Mouse (Mus musculus) CH12F3 (cell line): Measurements from ENCODE around the gene Hmgcs2.
"Not testable (repeated sequence)": the region's sequence is repeated elsewhere in the genome, so short reads cannot be mapped to it uniquely, and the experiment has no call there.

ENCODE experiments used
- in situ Hi-C: fragments of 300-500 bp; cut with MboI; formaldehyde crosslinking; loops from 2 replicates; pipeline ENCODE4 v1.14.3; 2020; ENCODE audit warnings: low sequenced_read_pairs

Gene Hmgcs2

DNA sequence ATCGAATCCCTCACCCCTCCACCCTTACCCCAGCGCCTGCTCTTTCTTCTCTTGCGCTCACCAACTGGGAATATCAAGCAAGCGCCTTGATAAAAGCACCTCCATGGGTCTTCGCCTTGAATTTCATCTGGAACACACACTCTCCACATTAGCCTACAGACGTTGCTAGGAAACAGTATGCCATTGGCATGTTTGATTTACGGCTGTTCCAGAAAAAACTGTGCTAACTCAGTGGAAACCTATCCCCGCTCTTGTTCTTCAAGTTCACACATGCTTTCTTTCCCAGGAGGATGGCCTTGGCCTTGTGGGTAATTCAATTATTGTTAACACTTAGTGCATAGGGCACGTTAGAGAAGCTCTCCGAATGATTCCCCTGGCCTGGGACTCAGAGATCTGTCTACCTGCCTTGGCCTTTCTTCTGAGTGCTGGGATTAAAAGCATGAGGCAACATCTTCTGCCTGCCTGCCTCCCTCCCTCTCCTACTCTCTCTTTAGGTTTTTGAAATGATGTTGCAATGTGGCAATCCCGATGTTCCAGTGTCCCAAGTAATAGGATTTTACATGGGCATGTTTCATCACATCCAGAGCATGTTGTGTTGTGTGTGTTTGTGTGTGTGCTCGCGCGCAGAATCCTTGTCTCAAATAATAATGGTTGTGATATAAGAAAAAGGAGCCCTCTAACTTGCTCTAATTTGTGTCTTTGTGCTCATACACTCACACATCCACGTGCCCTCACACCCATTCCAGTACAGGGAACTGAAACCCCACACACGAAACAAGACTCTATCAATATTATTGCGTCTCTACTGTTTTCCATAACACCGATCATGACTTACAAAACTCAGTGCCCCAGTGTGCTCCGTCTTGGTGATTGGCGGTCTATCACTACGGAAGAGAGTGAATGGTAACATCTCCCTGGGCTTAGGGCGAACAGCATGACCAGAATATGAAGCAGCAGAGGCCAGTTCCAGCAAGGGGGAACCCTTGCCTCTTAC lies 56.7 kb downstream of the Hmgcs2 start:
- in situ Hi-C loops, result no loop called here

DNA sequence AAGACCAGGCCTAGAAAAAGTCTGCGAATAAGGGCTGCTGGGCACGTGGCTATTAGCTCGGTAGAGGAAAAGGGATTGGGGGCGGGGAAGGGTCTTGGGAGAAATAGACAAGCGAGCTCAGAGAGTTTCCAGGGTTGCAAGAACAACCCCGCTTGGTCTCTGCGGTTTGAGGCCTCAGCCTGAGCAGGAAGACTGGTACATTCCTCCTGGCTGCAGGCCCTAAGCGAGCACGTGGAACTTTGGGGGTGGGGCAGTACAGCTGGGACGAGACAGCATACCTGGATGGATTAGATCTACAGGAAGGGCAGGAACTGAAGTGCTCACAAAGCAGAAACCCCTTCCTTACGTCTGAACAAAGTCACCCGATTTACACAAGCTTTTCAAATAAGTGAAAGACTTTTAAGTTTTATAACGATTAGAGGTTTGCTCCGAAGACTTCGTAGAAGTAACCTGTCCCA lies 58.4 kb downstream of the Hmgcs2 start:
- in situ Hi-C loops, result no loop called here

DNA sequence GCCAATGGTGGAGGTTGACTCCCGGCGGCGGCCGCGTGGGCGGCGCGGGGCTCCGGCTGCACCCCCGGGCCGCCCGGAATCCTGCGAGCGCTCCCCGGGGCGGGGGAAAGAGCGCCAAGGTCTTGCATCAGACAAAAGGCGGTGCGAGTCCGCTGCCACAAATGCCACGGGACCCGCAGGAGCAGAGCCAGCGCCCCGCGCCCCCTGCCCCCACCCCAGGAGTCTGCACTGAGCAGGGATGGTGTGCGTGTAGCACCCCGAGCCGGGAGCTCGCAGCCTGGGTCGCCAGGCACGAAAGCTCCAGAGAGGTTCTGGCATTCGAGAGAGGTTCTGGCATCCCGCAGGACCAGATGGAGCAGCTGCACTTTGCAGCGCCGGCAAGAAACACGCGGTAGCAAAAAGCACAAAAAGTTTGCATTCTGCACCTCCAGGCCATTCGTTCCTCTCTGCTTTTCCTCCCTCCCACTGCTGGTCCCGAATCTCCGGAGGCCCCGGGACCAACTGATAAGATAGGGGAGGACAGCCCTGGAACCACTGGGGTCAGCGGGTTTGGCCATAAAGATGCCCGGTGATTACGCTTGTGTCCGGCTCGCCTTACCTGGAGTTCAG lies 59.0 kb downstream of the Hmgcs2 start:
- in situ Hi-C loops, result no loop called here

DNA sequence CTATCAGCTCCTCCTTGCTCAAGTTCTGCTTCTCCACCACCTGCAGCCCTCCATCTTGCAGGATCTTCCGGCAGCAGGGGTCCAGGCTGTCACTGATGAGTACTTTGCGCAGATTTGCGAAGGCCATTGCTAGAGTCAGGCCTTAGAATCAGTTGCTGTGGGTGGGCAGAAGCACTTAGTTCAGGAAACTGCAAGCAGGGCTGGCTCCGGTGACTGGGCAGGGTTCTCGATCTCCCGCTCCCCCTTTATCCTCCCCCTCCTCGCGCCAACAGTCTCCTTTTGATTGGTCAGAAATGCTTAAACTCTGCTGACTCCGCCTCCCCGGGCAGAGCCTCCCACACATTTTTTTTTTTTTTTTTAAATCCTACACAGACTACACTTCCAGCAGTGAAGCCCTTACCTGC lies 59.5 kb downstream of the Hmgcs2 start, which contains the start of gene Phgdh:
Phgdh (minus strand) TSS at position 285 of the 404 bp plus-strand sequence.
- in situ Hi-C loops, result not testable (repeated sequence)

DNA sequence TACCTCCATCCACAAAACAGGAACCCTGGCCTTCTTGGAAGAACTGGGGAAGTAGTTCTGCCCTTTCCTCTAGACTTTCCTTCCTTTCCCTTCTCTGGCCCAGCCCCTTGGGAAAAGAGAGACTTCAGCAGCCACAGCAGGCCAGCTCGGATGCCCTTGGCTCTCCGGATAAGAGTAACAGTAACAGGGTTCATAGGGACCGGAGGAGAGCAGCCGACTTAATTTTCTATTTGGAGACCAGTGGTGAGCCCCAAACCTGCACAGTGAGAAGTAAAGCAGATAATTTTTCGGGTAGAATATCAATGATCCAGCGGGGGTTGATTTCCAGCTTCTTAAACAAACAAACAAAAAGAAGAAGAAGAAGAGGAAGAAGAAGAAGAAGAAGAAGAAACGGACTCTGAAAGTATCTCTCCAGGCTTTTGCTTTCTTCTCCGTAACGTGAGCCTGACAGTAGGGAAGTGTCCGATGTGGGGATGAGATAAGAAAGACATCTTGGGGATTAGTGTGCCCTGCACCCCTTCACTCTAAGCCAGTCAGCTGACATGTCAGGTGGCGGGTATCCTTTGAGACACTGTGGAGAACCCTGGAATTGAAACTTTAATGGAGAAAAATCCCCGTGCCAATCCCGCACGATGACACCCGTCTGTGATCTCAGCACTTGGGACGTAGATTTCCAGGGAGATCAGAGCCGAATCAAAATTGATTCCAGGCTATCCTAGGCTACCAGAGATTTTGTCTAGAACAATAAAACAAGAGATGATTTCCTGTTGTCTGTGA lies 60.8 kb downstream of the Hmgcs2 start:
- in situ Hi-C loops, result no loop called here

DNA sequence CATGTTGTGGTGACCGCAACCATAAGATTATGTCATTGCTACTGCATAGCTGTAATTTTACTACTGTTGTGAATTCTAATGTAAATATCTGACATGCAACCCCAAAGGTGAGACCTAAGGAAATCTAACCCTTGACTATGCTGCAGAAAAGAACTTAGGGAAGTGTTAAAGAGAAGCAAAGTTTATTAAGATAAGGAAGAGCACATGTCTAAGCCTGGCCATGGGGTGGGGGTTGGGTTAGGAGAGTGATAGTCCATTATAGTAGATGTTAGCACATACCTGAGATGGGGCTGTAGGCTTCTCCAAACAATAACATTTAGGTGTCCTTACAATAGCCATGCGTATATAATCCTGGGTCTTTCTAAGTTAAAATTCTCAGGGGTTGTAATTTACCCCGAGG lies 63.0 kb downstream of the Hmgcs2 start:
- in situ Hi-C loops, result no loop called here

DNA sequence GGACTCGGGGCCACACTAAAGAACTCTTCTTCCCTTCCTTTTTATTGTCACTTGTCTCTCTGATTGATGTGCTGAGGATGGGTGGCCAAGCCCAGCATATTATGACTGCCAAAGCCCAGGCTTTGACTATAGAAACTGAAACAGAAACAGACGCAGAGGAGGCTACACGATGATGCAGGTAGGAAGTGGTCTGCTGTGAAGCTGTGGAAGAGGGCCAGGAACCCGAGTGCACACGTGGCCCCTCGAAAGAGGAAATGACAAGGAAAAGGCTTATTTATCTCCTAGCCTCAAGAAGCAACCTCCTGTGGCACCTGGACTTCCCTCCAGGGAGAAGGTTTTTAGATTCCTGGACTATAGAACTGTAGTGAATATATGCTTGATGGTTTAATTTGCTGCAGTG lies 67.9 kb downstream of the Hmgcs2 start:
- in situ Hi-C loops, result no loop called here

DNA sequence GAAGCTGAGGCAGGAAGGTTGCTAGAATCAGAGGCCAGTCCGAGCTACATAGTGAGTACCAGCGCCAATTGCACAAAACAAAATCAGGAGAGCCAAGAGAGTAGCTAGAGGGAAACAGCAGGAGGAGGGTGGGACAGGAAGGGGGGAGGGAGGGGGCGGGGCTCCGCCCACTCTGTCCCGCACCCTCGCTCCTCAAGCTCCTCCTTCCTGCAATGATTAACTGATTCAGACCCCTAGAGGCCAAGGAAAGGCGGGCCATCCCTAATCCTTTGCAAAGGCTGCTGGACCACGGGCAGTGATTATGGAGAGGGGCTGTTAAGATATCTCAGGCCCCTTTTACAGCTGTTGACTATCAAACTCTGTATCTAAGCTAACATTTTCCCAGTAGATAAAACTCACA lies 68.5 kb downstream of the Hmgcs2 start:
- in situ Hi-C loops, result no loop called here

DNA sequence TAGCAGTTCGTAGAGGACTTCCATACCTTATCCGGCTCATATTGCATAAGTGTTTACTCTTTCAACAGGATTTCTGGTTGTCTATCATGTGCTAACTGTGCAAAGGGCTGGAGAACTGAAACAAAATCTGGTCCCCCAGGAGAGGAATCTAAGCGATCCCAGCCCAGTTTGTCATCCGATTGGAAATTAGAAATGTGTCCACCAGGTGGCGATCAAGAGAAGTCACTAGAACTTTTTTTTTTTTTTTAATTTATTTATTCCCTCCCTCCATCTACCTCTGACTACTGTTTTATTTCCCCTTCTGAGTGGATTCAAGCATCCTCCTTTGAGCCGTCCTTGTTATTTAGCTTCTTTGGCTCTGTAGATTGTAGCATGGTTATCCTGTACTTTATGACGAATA lies 73.7 kb downstream of the Hmgcs2 start:
- in situ Hi-C loops, result no loop called here

DNA sequence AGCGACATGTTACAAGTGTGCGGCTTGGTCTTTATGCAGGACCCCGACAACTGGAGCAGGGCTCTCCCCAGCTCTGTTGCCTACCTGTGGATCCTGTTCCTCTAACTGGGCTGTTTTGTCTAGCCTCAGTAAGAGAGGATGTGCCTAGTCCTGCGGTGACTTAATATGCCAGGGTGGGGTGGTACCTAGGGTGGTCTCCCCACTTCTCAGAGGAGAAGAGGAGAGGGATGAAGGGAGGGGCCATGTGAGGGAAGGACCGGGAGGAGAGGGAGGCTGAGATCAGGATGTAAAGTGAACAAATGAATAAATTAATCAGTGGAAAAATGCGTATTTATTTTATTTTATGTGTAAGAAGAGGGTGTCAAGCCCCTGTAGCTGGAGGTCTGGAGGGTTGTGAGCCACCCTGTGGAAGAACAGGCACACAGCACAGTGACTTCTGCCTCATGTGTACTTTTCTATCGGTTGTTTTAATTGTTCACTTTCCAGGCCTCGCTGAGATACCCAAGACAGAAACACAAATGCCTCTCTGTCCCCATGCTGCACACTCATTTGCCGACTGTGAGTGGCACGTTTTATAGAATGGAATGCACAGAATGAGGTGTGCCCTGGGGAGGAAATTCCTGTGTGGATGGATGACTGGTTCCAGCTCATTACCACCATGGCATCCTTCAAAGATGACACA lies 75.2 kb downstream of the Hmgcs2 start:
- in situ Hi-C loops, result no loop called here

DNA sequence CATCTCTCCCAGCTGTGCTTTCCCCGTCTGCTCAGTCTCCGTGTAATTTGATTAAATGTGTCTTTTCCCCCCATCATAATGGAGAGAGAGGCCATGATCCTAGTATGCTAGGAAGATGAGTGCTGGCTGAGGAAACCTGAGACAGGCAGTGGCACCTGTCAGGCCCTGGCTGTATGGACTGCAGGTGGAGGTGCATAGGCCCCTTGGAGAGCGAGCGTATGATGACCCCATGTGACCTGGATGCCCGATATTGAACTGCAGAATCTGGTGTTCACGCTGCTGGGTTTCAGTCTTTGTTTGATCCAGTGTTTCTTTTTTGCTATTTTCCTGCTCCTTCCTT lies 75.8 kb downstream of the Hmgcs2 start:
- in situ Hi-C loops, result no loop called here

DNA sequence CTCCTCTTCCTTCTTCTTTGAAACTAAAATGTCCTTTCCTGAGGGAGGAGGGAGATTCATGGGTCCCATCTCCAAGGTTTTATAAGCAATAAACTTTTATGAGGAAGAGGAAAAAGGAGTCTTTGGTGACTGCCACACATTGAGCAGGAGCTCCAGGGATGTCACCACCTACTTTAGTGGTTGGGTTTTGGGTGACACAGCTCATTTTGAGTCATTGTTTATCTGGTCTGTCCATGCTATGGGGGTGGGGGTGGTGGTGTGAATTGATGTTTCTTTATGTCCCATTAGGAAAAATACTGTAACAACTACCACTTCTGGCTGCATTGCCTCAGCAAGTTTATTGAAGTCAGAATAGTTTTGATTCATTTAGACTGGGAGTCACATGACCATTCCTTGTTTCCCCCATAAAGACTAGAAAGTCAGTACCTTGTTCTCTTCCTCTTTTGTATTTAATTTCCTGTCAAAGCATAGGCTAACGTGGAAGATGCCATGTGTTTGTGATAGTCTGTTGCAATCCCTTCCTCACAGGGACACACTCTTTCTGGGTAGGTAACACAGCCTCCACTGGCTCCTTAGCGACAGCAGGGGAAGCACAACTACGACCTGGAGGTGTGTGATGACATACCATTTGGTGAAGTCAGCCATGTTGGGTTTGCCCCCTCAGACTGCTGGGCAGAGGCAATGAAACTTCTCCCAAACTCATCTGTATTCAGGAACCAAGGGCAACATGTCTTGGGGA lies 76.6 kb downstream of the Hmgcs2 start:
- in situ Hi-C loops, result no loop called here
